16 mouse cellular contexts compared by ENCODE assay signal in the genomic region with DNA sequence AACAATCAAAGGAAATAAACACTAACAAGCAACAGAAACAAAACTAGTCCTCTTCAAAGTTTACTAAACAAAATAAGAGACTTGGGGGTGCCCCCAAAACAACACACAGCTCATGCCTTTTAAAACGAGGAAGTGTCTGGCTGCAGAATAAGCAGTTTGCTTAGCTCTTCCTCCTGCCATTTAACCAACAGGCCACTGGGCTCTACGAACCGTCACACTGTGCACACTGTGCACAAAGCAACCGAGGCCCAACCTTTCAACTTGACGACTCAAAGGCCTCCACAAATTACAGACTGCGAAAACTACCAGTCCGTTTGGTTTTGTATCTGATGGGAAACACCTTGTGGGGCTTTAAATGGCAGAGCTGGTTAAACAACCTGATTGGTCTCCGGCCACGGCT. TPM values are rescaled to one million over a fixed set of nuclear protein-coding genes. Genes with fewer than 3 reads are reported as not detected.
DNase-seq lines count a peak whose midpoint lies in the region; ATAC-seq lines count a peak whose summit lies in the region.
"Had no signal": no experiment of that assay in that cellular context is flagged by ENCODE, and none has a peak within 500 bp of the region (broad histone marks: within the 10 kb centered on the region; RNA-seq: fewer than 3 reads in every experiment).

No protein-coding gene starts in this region.

- H3K27ac ChIP-seq in macrophage = peak overlapping the region; percentile 91
- H3K27ac ChIP-seq: kidney, embryonic 15.5 days; left cerebral cortex, adult 2 months had no signal

- H3K79me2 ChIP-seq in macrophage (ENCODE audit: inconsistent target) = peaks cover 73% of the 10 kb centered on the region

- no peaks in the 10 kb centered on the region for H3K36me3 ChIP-seq in macrophage (ENCODE audit: inconsistent target)
- H3K36me3 ChIP-seq: kidney, embryonic 15.5 days had no signal

- ATAC-seq in erythroblast, adult 5-6 weeks (replicated peaks; ENCODE audit: low FRiP score, poor library complexity, severe bottlenecking) = peak; percentile 2; the same call in 1 of the 2 replicates
- ATAC-seq: Patski had no signal

- peak; percentile 22 for DNase-seq in thymus, postnatal 0 days (ENCODE audit: low spot score)
- no peak for DNase-seq in thymus, adult 18-20 months
- DNase-seq in thymus, postnatal 4 days = peak; percentile 46
- no peak for DNase-seq in adrenal gland, postnatal 10 days
- DNase-seq in left cerebral cortex, adult 8-10 months (ENCODE audit: low spot score in 2 of 2) = no peak
- DNase-seq: adrenal gland, postnatal 14 days; cerebellum, adult 11-12 months; heart, adult 18-20 months had no signal

- WGBS in macrophage (ENCODE audit: missing documents) = 24% methylated on average over 9 of the region's 9 CpGs

- no peak overlapping the region for H3K4me3 ChIP-seq in macrophage (ENCODE audit: inconsistent target)
- H3K4me3 ChIP-seq: kidney, embryonic 15.5 days; left cerebral cortex, adult 2 months had no signal

RNA-seq across cellular contexts. Expression of a gene that starts 3.0 kb away (rescaled TPM):
- polyA plus RNA-seq in thymus, postnatal 0 days (2015; fragmentation: Nextera tagmentation; extraction: Ambion mirVana) = 2.3 and 2.4 TPM in 2 replicates
- 2.3 and 3.1 TPM in 2 replicates for total RNA-seq in erythroblast, adult 5-6 weeks (2015; ENCODE audit: low replicate concordance)
- total RNA-seq in erythroblast, adult 5-6 weeks (2017; ENCODE audit: low replicate concordance) = 1.7 and 7.7 TPM in 2 replicates
- total RNA-seq in macrophage (2018; cell fraction: chromatin; rRNA removed) = 10 to 100 TPM; 10.1 to 29.8 (median 19.5) TPM
- total RNA-seq in macrophage (2018; cell fraction: cytosol; rRNA removed) = 1 to 10 TPM; 1.9 to 5.1 (median 3.2) TPM
- 10 to 100 TPM in 17 of 26 experiments, 1 to 10 TPM in 9; 6.0 to 20.6 (median 11.4) TPM for total RNA-seq in macrophage (2018; cell fraction: nucleus; rRNA removed)
- 2.1 to 3.4 TPM (median 2.5 TPM) in 3 replicates for polyA plus RNA-seq in macrophage (2018)
- total RNA-seq in adrenal gland, postnatal 10 days (2021) = 10 to 100 TPM; 10.6 to 14.2 TPM
- total RNA-seq in left cerebral cortex, adult 8-10 months (2022) = 10 to 100 TPM; 21.3 to 24.4 (median 22.7) TPM

RNA-seq across cellular contexts. Expression of a gene that starts 3.2 kb away (rescaled TPM):
- polyA plus RNA-seq in thymus, postnatal 0 days (2015; fragmentation: Nextera tagmentation; extraction: Ambion mirVana) = 14.4 TPM in 2 replicates
- 98.4 and 101 TPM in 2 replicates for total RNA-seq in erythroblast, adult 5-6 weeks (2015; ENCODE audit: low replicate concordance)
- 65.1 and 113 TPM in 2 replicates for total RNA-seq in erythroblast, adult 5-6 weeks (2017; ENCODE audit: low replicate concordance)
- total RNA-seq in macrophage (2018; cell fraction: chromatin; rRNA removed) = 100 to 1,000 TPM in 25 of 26 experiments, 10 to 100 TPM in 1; 68.8 to 273 (median 190) TPM
- 100 to 1,000 TPM in 5 of 26 experiments, 10 to 100 TPM in 21; 41.7 to 127 (median 76.9) TPM for total RNA-seq in macrophage (2018; cell fraction: cytosol; rRNA removed)
- 100 to 1,000 TPM in 25 of 26 experiments, 10 to 100 TPM in 1; 85.2 to 241 (median 194) TPM for total RNA-seq in macrophage (2018; cell fraction: nucleus; rRNA removed)
- polyA plus RNA-seq in macrophage (2018) = 42.9 to 88.7 TPM (median 63.5 TPM) in 3 replicates
- 1 to 10 TPM; 2.7 to 3.9 TPM for total RNA-seq in adrenal gland, postnatal 10 days (2021)
- total RNA-seq in left cerebral cortex, adult 8-10 months (2022) = 10 to 100 TPM; 12.5 to 15.6 (median 14.0) TPM

RNA-seq across cellular contexts. Expression of a gene that starts 44.4 kb away (rescaled TPM):
- 59.4 and 60.0 TPM in 2 replicates for polyA plus RNA-seq in thymus, postnatal 0 days (2015; fragmentation: Nextera tagmentation; extraction: Ambion mirVana)
- 16.9 and 38.6 TPM in 2 replicates for total RNA-seq in erythroblast, adult 5-6 weeks (2015; ENCODE audit: low replicate concordance)
- total RNA-seq in erythroblast, adult 5-6 weeks (2017; ENCODE audit: low replicate concordance) = 12.9 and 20.4 TPM in 2 replicates
- 10 to 100 TPM; 25.6 to 95.9 (median 56.5) TPM for total RNA-seq in macrophage (2018; cell fraction: chromatin; rRNA removed)
- 10 to 100 TPM; 24.6 to 33.2 (median 29.0) TPM for total RNA-seq in macrophage (2018; cell fraction: cytosol; rRNA removed)
- 10 to 100 TPM; 32.1 to 79.2 (median 45.3) TPM for total RNA-seq in macrophage (2018; cell fraction: nucleus; rRNA removed)
- 22.7 to 28.5 TPM (median 22.9 TPM) in 3 replicates for polyA plus RNA-seq in macrophage (2018)
- total RNA-seq in adrenal gland, postnatal 10 days (2021) = 10 to 100 TPM; 38.1 to 48.5 TPM
- 10 to 100 TPM; 44.4 to 56.2 (median 52.9) TPM for total RNA-seq in left cerebral cortex, adult 8-10 months (2022)

RNA-seq across cellular contexts. Expression of a gene that starts 56.5 kb away (rescaled TPM):
- polyA plus RNA-seq in thymus, postnatal 0 days (2015; fragmentation: Nextera tagmentation; extraction: Ambion mirVana) = 0.08 and 0.12 TPM in 2 replicates
- total RNA-seq in erythroblast, adult 5-6 weeks (2015; ENCODE audit: low replicate concordance) = not detected in 2 replicates
- not detected in 2 replicates for total RNA-seq in erythroblast, adult 5-6 weeks (2017; ENCODE audit: low replicate concordance)
- 10 to 100 TPM in 16 of 26 experiments, 1 to 10 TPM in 10; 4.7 to 50.1 (median 11.3) TPM for total RNA-seq in macrophage (2018; cell fraction: chromatin; rRNA removed)
- 1 to 10 TPM in 3 of 26 experiments, under 1 TPM in 23; 0.04 to 2.1 (median 0.42) TPM for total RNA-seq in macrophage (2018; cell fraction: cytosol; rRNA removed)
- 10 to 100 TPM in 19 of 26 experiments, 1 to 10 TPM in 7; 5.1 to 42.5 (median 15.9) TPM for total RNA-seq in macrophage (2018; cell fraction: nucleus; rRNA removed)
- polyA plus RNA-seq in macrophage (2018) = 0.28 to 1.1 TPM (median 0.40 TPM) in 3 replicates
- not detected for total RNA-seq in adrenal gland, postnatal 10 days (2021)
- not detected for total RNA-seq in left cerebral cortex, adult 8-10 months (2022)
- total RNA-seq: adrenal gland, postnatal 14 days; heart, adult 18-20 months; left cerebral cortex, adult 2 months had no signal
- polyA plus RNA-seq: forebrain, embryonic 11.5 days; hindbrain, embryonic 11.5 days; kidney, embryonic 15.5 days; lung, embryonic 16.5 days; Patski had no signal

Comparison
In these comparisons a context has a peak if more than half of its experiments do, and no peak if none do; other contexts are left out.
1. DNase-seq: peak in thymus, postnatal 0 days (single experiment) and thymus, postnatal 4 days (single experiment); none in thymus, adult 18-20 months (0 of 2), adrenal gland, postnatal 10 days (single experiment) and left cerebral cortex, adult 8-10 months (0 of 2).